Mouse (Mus musculus) megakaryocyte, embryonic 14.5 days (primary cell): ENCODE results near the gene Papss2. TPM values are rescaled to one million over a fixed set of nuclear protein-coding genes. Genes with fewer than 3 reads are reported as not detected.
A peak's percentile ranks its signal among the peaks of the same experiment; 100 is the strongest.

Experiments
- H3K27me3 ChIP-seq: replicated peaks from 2 replicates; pipeline ENCODE3; 2012; ENCODE audit warnings: inconsistent platforms
- H3K36me3 ChIP-seq: replicated peaks from 2 replicates; pipeline ENCODE3; 2012; ENCODE audit warnings: low read length, inconsistent platforms, mixed read lengths
- H3K4me1 ChIP-seq: 2 replicates; pipeline ENCODE4 v1.6.1; 2012; ENCODE audit warnings: inconsistent platforms
- H3K4me3 ChIP-seq: replicated peaks from 2 replicates; pipeline ENCODE3; 2012; ENCODE audit warnings: moderate library complexity, mild to moderate bottlenecking, inconsistent platforms
- H3K9me3 ChIP-seq: 2 replicates; pipeline ENCODE4 v1.6.1; 2012; ENCODE audit warnings: inconsistent platforms
- FLI1 ChIP-seq: IDR thresholded peaks from 2 replicates; pipeline ENCODE4 v1.6.1; 2012; ENCODE audit warnings: low read length, inconsistent platforms, mixed read lengths
- GATA1 ChIP-seq: IDR thresholded peaks from 3 replicates; pipeline ENCODE4 v1.6.1; 2012; ENCODE audit warnings: mixed read lengths, low read length, inconsistent platforms, borderline replicate concordance
- polyA plus RNA-seq: library from polyadenylated mRNA; stranded (reverse); fragments of >175 nt; gene quantifications from 2 replicates; pipeline ENCODE4 v1.2.3, GENCODE M21; 2012; ENCODE audit warnings: low replicate concordance; ENCODE audit not compliant: insufficient read depth

Gene Papss2
- polyA plus RNA-seq, 1 experiment, result 0.66 TPM

GRCm38 (mm10) chr19:32708996-32709395 lies 113.4 kb downstream of the Papss2 start:
- TF ChIP-seq GATA1, result no peak
- no peak for TF ChIP-seq FLI1
- no peaks in the 10 kb centered on the region for H3K9me3 ChIP-seq
- no peak overlapping the region for H3K4me3 ChIP-seq
- H3K27me3 ChIP-seq, result no peaks in the 10 kb centered on the region
- peaks cover 31% of the 10 kb centered on the region for H3K4me1 ChIP-seq
- H3K36me3 ChIP-seq, result peaks cover 35% of the 10 kb centered on the region

GRCm38 (mm10) chr19:32710288-32710687 lies 114.7 kb downstream of the Papss2 start:
- TF ChIP-seq FLI1 (no peak), GATA1 (no peak)
- Histone ChIP-seq H3K4me3 (no peak overlapping the region), H3K4me1 (peaks cover 38% of the 10 kb centered on the region), H3K27me3 (no peaks in the 10 kb centered on the region), H3K36me3 (peaks cover 22% of the 10 kb centered on the region), H3K9me3 (no peaks in the 10 kb centered on the region)

- H3K36me3 ChIP-seq, result peaks cover 8% of the 10 kb centered on the region
- no peak for TF ChIP-seq GATA1
- no peak for TF ChIP-seq FLI1
- peak overlapping the region; percentile 96 for H3K4me3 ChIP-seq
- no peaks in the 10 kb centered on the region for H3K9me3 ChIP-seq
- H3K4me1 ChIP-seq, result peaks cover 43% of the 10 kb centered on the region
- no peaks in the 10 kb centered on the region for H3K27me3 ChIP-seq
Observed at GRCm38 (mm10) chr19:32711761-32712541, 116.4 kb downstream of the Papss2 start.

- Histone ChIP-seq H3K36me3 (peaks cover 7% of the 10 kb centered on the region), H3K4me3 (peak overlapping the region; percentile 96), H3K9me3 (no peaks in the 10 kb centered on the region), H3K4me1 (peaks cover 43% of the 10 kb centered on the region), H3K27me3 (no peaks in the 10 kb centered on the region)
- TF ChIP-seq FLI1 (no peak), GATA1 (no peak)
Observed at GRCm38 (mm10) chr19:32712588-32713042, 117.0 kb downstream of the Papss2 start.

GRCm38 (mm10) chr19:32713471-32713870 lies 117.9 kb downstream of the Papss2 start:
- TF ChIP-seq FLI1, result no peak
- TF ChIP-seq GATA1, result no peak
- peaks cover 7% of the 10 kb centered on the region for H3K36me3 ChIP-seq
- H3K27me3 ChIP-seq, result no peaks in the 10 kb centered on the region
- H3K4me1 ChIP-seq, result peaks cover 43% of the 10 kb centered on the region
- no peak overlapping the region for H3K4me3 ChIP-seq
- no peaks in the 10 kb centered on the region for H3K9me3 ChIP-seq

- Histone ChIP-seq H3K36me3 (no peaks in the 10 kb centered on the region), H3K4me3 (no peak overlapping the region), H3K27me3 (no peaks in the 10 kb centered on the region), H3K9me3 (no peaks in the 10 kb centered on the region), H3K4me1 (peaks cover 34% of the 10 kb centered on the region)
- TF ChIP-seq FLI1 (no peak), GATA1 (no peak)
Observed at GRCm38 (mm10) chr19:32715201-32715600, 119.6 kb downstream of the Papss2 start.

- Histone ChIP-seq H3K4me1 (peaks cover 29% of the 10 kb centered on the region), H3K4me3 (no peak overlapping the region), H3K36me3 (no peaks in the 10 kb centered on the region), H3K27me3 (no peaks in the 10 kb centered on the region), H3K9me3 (no peaks in the 10 kb centered on the region)
- TF ChIP-seq GATA1 (no peak), FLI1 (no peak)
Observed at GRCm38 (mm10) chr19:32715681-32716080, 120.1 kb downstream of the Papss2 start.

Other genes starting within 250 kb of the Papss2 start
- gene Sgms1, start 206.1 kb upstream of the Papss2 start, polyA plus RNA-seq, result 6.8 and 10.8 TPM in 2 replicates
- 2.3 TPM in 1 of 2 replicates, not detected in the other for gene Rpl9-ps6, start 129.2 kb upstream of the Papss2 start, polyA plus RNA-seq
- gene Minpp1, start 110.0 kb upstream of the Papss2 start, polyA plus RNA-seq, result 41.2 and 92.1 TPM in 2 replicates
- gene Atad1, start 144.0 kb downstream of the Papss2 start, polyA plus RNA-seq, result 2.4 TPM in 1 of 2 replicates, not detected in the other
- gene Pten, start 161.7 kb downstream of the Papss2 start, polyA plus RNA-seq, result 7.1 and 17.5 TPM in 2 replicates